Mouse (Mus musculus): ENCODE measurements around the gene Skida1. TPM values are rescaled to one million over a fixed set of nuclear protein-coding genes. Genes with fewer than 3 reads are reported as not detected.

Gene Skida1
- polyA plus RNA-seq, 2 experiments: 0.27 to 0.60 TPM

- H3K9me3 ChIP-seq (ENCODE audit: control insufficient read depth, low read length): no peaks in the 10 kb centered on the region
- H3K4me2 ChIP-seq (ENCODE audit: low read depth): peak overlapping the region; percentile 70
- no peaks in the 10 kb centered on the region for H3K36me3 ChIP-seq (replicated peaks; ENCODE audit: control insufficient read depth, insufficient read depth, low read depth)
- no peak overlapping the region for H3K27ac ChIP-seq
- H3K4me3 ChIP-seq (ENCODE audit: insufficient read depth in 1 of 2, low read depth in 2 of 2, low read length in 2 of 2): peak overlapping the region in 1 of 2 experiments; percentile 10; a peak in 2 of 4 replicates
- TF ChIP-seq EP300 (IDR thresholded peaks at IDR 0.05; ENCODE audit: low read depth) (no peak), CTCF (IDR thresholded peaks at IDR 0.05; ENCODE audit: low read depth) (no peak)
- peaks cover 77% of the 10 kb centered on the region for H3K27me3 ChIP-seq (ENCODE audit: control insufficient read depth, insufficient read depth, low read length)
- WGBS (ENCODE audit: insufficient replicate concordance): 18% methylated on average over 11 of the region's 11 CpGs
- peak overlapping the region; percentile 16 for H3K9ac ChIP-seq (replicated peaks)
- no peak for ATAC-seq (ENCODE audit: insufficient read depth)
- peaks cover 0 to 8% of the 10 kb centered on the region in 2 experiments; a peak in 3 of 4 replicates for H3K4me1 ChIP-seq (replicated peaks; ENCODE audit: control insufficient read depth in 2 of 2, insufficient read depth in 2 of 2, low read length in 1 of 2)
- DNase-seq (ENCODE audit: low read depth in 3 of 3, low spot score in 3 of 3): no peak
Measured at GRCm38 (mm10) chr2:18049279-18049821, 499 bp upstream of the Skida1 start.

GRCm38 (mm10) chr2:18047646-18048452, 1.0 kb downstream of the Skida1 start:
- TF ChIP-seq CTCF (IDR thresholded peaks at IDR 0.05; ENCODE audit: low read depth) (no peak), EP300 (IDR thresholded peaks at IDR 0.05; ENCODE audit: low read depth) (no peak)
- Histone ChIP-seq H3K9me3 (ENCODE audit: control insufficient read depth, low read length) (no peaks in the 10 kb centered on the region), H3K4me1 (replicated peaks; ENCODE audit: control insufficient read depth in 2 of 2, insufficient read depth in 2 of 2, low read length in 1 of 2) (peaks cover 0 to 8% of the 10 kb centered on the region in 2 experiments; a peak in 3 of 4 replicates), H3K4me2 (ENCODE audit: low read depth) (peak overlapping the region; percentile 70), H3K27ac (no peak overlapping the region), H3K27me3 (ENCODE audit: control insufficient read depth, insufficient read depth, low read length) (peaks cover 76% of the 10 kb centered on the region), H3K36me3 (replicated peaks; ENCODE audit: control insufficient read depth, insufficient read depth, low read depth) (no peaks in the 10 kb centered on the region), H3K9ac (replicated peaks) (peak overlapping the region; percentile 62), H3K4me3 (ENCODE audit: insufficient read depth in 1 of 2, low read depth in 2 of 2, low read length in 2 of 2) (peak overlapping the region; percentile 67 to 92)
- 0% methylated on average over 68 of the region's 70 CpGs for WGBS (ENCODE audit: insufficient replicate concordance)
- no peak for DNase-seq (ENCODE audit: low read depth in 3 of 3, low spot score in 3 of 3)
- peak; percentile 90 for ATAC-seq (ENCODE audit: insufficient read depth)

DNA sequence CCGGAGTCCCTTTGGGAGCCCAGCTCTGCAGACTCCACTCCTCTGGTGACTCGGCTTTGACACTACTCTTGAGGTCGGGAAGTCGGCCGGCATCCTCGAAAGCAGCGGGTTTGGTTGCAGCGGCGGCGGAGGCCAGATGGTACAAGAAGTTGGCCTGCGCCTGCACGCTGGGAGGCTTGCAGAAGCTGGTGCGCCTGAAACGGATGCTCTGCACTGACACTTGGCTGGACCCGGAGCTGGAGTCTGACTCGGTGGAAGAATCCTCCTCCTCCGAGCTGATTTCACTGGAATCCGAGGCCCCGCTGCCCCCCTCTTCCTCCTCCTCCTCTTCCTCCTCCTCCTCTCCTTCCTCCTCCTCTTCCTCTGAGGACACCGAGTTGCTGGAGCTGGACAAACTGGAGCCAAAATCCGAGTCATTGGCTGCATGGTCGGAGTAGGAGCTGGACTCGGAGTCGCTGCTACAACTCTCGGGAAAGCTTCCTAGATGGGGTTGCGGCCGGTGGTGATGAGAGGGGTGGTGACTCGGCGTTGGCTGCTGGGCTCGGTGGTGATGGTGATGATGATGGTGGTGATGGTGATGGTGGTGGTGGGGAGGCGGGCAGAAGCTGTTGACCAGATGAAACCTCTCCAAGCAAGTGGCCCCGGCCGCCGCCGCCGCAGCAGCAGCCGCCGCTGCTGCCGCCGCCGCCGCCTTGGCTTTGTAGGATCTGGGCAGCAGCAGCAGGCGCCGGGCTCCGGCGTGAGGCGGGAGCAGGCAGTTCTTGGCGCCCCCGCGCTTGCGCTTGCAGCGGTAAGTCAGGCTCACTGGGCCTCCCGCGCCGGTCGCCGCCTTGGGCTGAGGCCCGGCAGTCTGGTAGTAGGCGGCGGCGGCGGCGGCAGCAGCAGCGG, 1.8 kb downstream of the Skida1 start:
- DNase-seq (ENCODE audit: low read depth in 3 of 3, low spot score in 3 of 3) (no peak), ATAC-seq (ENCODE audit: insufficient read depth) (peak; percentile 73)
- H3K9ac ChIP-seq (replicated peaks): peak overlapping the region; percentile 62
- H3K4me2 ChIP-seq (ENCODE audit: low read depth): peak overlapping the region; percentile 70
- TF ChIP-seq CTCF (IDR thresholded peaks at IDR 0.05; ENCODE audit: low read depth) (no peak), EP300 (IDR thresholded peaks at IDR 0.05; ENCODE audit: low read depth) (no peak)
- no peak overlapping the region for H3K27ac ChIP-seq
- H3K36me3 ChIP-seq (replicated peaks; ENCODE audit: control insufficient read depth, insufficient read depth, low read depth): no peaks in the 10 kb centered on the region
- H3K9me3 ChIP-seq (ENCODE audit: control insufficient read depth, low read length): no peaks in the 10 kb centered on the region
- peaks cover 77% of the 10 kb centered on the region for H3K27me3 ChIP-seq (ENCODE audit: control insufficient read depth, insufficient read depth, low read length)
- H3K4me3 ChIP-seq (ENCODE audit: insufficient read depth in 1 of 2, low read depth in 2 of 2, low read length in 2 of 2): peak overlapping the region; percentile 67 to 92
- H3K4me1 ChIP-seq (replicated peaks; ENCODE audit: control insufficient read depth in 2 of 2, insufficient read depth in 2 of 2, low read length in 1 of 2): peaks cover 0 to 8% of the 10 kb centered on the region in 2 experiments; a peak in 3 of 4 replicates
- WGBS (ENCODE audit: insufficient replicate concordance): under 1% methylated on average over 64 of the region's 64 CpGs

GRCm38 (mm10) chr2:18046186-18046585, 2.7 kb downstream of the Skida1 start:
- no peak for TF ChIP-seq CTCF (IDR thresholded peaks at IDR 0.05; ENCODE audit: low read depth)
- no peak for TF ChIP-seq EP300 (IDR thresholded peaks at IDR 0.05; ENCODE audit: low read depth)
- Histone ChIP-seq H3K4me3 (ENCODE audit: insufficient read depth in 1 of 2, low read depth in 2 of 2, low read length in 2 of 2) (peak overlapping the region in 1 of 2 experiments; percentile 67; a peak in 2 of 4 replicates), H3K27ac (no peak overlapping the region), H3K36me3 (replicated peaks; ENCODE audit: control insufficient read depth, insufficient read depth, low read depth) (no peaks in the 10 kb centered on the region), H3K27me3 (ENCODE audit: control insufficient read depth, insufficient read depth, low read length) (peaks cover 71% of the 10 kb centered on the region), H3K9ac (replicated peaks) (no peak overlapping the region), H3K4me2 (ENCODE audit: low read depth) (peak overlapping the region; percentile 70), H3K4me1 (replicated peaks; ENCODE audit: control insufficient read depth in 2 of 2, insufficient read depth in 2 of 2, low read length in 1 of 2) (peaks cover 0 to 11% of the 10 kb centered on the region in 2 experiments; a peak in 3 of 4 replicates), H3K9me3 (ENCODE audit: control insufficient read depth, low read length) (no peaks in the 10 kb centered on the region)
- DNase-seq (ENCODE audit: low read depth in 3 of 3, low spot score in 3 of 3): no peak
- ATAC-seq (ENCODE audit: insufficient read depth): no peak
- 15% methylated on average over 4 of the region's 4 CpGs for WGBS (ENCODE audit: insufficient replicate concordance)

Data from liver, embryonic 14.5 days (tissue).